Mouse (Mus musculus) spleen, adult 12 weeks (tissue): ENCODE measurements around the gene Sgpp2.

Experiments
- DNase-seq: peaks from one replicate; pipeline ENCODE4 v3.0.0; 2022; ENCODE audit warnings: low spot score

Sgpp2 gene

GRCm38 (mm10) chr1:78451070-78451854, 141.1 kb downstream of the Sgpp2 start:
- no peak for DNase-seq

- no peak for DNase-seq
Observed at GRCm38 (mm10) chr1:78452544-78452943, 142.4 kb downstream of the Sgpp2 start.

- DNase-seq, result no peak
Observed at GRCm38 (mm10) chr1:78453886-78454285, 143.7 kb downstream of the Sgpp2 start.

GRCm38 (mm10) chr1:78454659-78455058, 144.5 kb downstream of the Sgpp2 start:
- DNase-seq, result no peak
